Mouse (Mus musculus) thymus, adult 2 months (tissue): ENCODE measurements around the gene Cdh4. TPM values are rescaled to one million over a fixed set of nuclear protein-coding genes. Genes with fewer than 3 reads are reported as not detected.

ENCODE experiments used
- DNase-seq: peaks from one replicate; pipeline ENCODE4 v3.0.0; 2021
- H3K27ac ChIP-seq: fragments of 200-500 bp; 2 replicates; pipeline ENCODE4 v1.5.1; 2012; ENCODE audit warnings: low read length, control low read depth; ENCODE audit not compliant: control insufficient read depth, insufficient read depth
- H3K27me3 ChIP-seq: fragments of 200-500 bp; 2 replicates; pipeline ENCODE4 v1.6.1; 2012; ENCODE audit warnings: mild to moderate bottlenecking, low read length, moderate library complexity, mixed read lengths; ENCODE audit not compliant: control insufficient read depth, insufficient read depth
- H3K36me3 ChIP-seq: fragments of 200-500 bp; 2 replicates; pipeline ENCODE4 v1.6.1; 2012; ENCODE audit warnings: mild to moderate bottlenecking, low read length, moderate library complexity; ENCODE audit not compliant: control insufficient read depth, insufficient read depth
- H3K4me1 ChIP-seq: fragments of 200-500 bp; replicated peaks from 2 replicates; pipeline ENCODE4 v1.6.1; 2012; ENCODE audit warnings: low read length; ENCODE audit not compliant: control insufficient read depth, insufficient read depth
- H3K4me3 ChIP-seq: fragments of 200-500 bp; 2 replicates; pipeline ENCODE4 v1.5.1; 2012; ENCODE audit warnings: mild to moderate bottlenecking, low read length, control low read depth, moderate library complexity; ENCODE audit not compliant: control insufficient read depth, insufficient read depth
- CTCF ChIP-seq: fragments of 200-500 bp; IDR thresholded peaks from 2 replicates; pipeline ENCODE4 v1.5.1; 2012; ENCODE audit warnings: mild to moderate bottlenecking, control low read depth, low read length, moderate library complexity, borderline replicate concordance; ENCODE audit not compliant: control insufficient read depth, poor library complexity, insufficient read depth; ENCODE audit errors: extremely low read depth
- POLR2A ChIP-seq: fragments of 200-500 bp; IDR thresholded peaks from 2 replicates; pipeline ENCODE4 v1.6.1; 2012; ENCODE audit warnings: mild to moderate bottlenecking, low read length, control low read depth, moderate library complexity; ENCODE audit not compliant: control insufficient read depth, poor library complexity, insufficient read depth; ENCODE audit errors: extremely low read depth
- WGBS: fragments of 180-500 bp; shearing (Covaris S2); methylation state at CpG from one replicate; pipeline ENCODE4 v1.1.7; 2018; 5-methylcytosine and 5-hydroxymethylcytosine counted together
- polyA plus RNA-seq: library from polyadenylated mRNA; depleted of rRNA; stranded (reverse); fragments of >200 nt; gene quantifications from 2 replicates; pipeline ENCODE4 v1.2.3, GENCODE M21; 2012

Cdh4 gene
- polyA plus RNA-seq, 1 experiment: 9.7 TPM

- TF ChIP-seq CTCF (no peak), POLR2A (no peak)
- no peaks in the 10 kb centered on the region for H3K27me3 ChIP-seq
- no peak overlapping the region for H3K27ac ChIP-seq
- 58% methylated on average over 16 of the region's 16 CpGs for WGBS
- no peaks in the 10 kb centered on the region for H3K4me1 ChIP-seq
- H3K4me3 ChIP-seq: no peak overlapping the region
- DNase-seq: no peak
- H3K36me3 ChIP-seq: no peaks in the 10 kb centered on the region
These were observed 291.1 kb downstream of the Cdh4 start for GRCm38 (mm10) chr2:179733141-179733831.

- DNase-seq: no peak
- Histone ChIP-seq H3K36me3 (no peaks in the 10 kb centered on the region), H3K27me3 (no peaks in the 10 kb centered on the region), H3K4me3 (no peak overlapping the region), H3K4me1 (no peaks in the 10 kb centered on the region), H3K27ac (no peak overlapping the region)
- no peak for TF ChIP-seq POLR2A
- TF ChIP-seq CTCF: no peak
- 100% methylated on average over 1 of the region's 1 CpGs for WGBS
These were observed 300.2 kb downstream of the Cdh4 start for GRCm38 (mm10) chr2:179742419-179742818.

GRCm38 (mm10) chr2:179742828-179743227 lies 300.6 kb downstream of the Cdh4 start:
- no peaks in the 10 kb centered on the region for H3K4me1 ChIP-seq
- 84% methylated on average over 6 of the region's 6 CpGs for WGBS
- H3K27me3 ChIP-seq: no peaks in the 10 kb centered on the region
- no peaks in the 10 kb centered on the region for H3K36me3 ChIP-seq
- no peak for DNase-seq
- no peak overlapping the region for H3K4me3 ChIP-seq
- no peak for TF ChIP-seq CTCF
- TF ChIP-seq POLR2A: no peak
- H3K27ac ChIP-seq: no peak overlapping the region

- 85% methylated on average over 7 of the region's 7 CpGs for WGBS
- TF ChIP-seq CTCF: no peak
- TF ChIP-seq POLR2A: no peak
- Histone ChIP-seq H3K4me3 (no peak overlapping the region), H3K4me1 (no peaks in the 10 kb centered on the region), H3K27ac (no peak overlapping the region), H3K27me3 (no peaks in the 10 kb centered on the region), H3K36me3 (no peaks in the 10 kb centered on the region)
- no peak for DNase-seq
These were observed 304.3 kb downstream of the Cdh4 start for GRCm38 (mm10) chr2:179746491-179746890.

- H3K27me3 ChIP-seq: no peaks in the 10 kb centered on the region
- H3K4me3 ChIP-seq: no peak overlapping the region
- WGBS: 76% methylated on average over 3 of the region's 3 CpGs
- H3K36me3 ChIP-seq: no peaks in the 10 kb centered on the region
- no peak overlapping the region for H3K27ac ChIP-seq
- H3K4me1 ChIP-seq: no peaks in the 10 kb centered on the region
- TF ChIP-seq POLR2A (no peak), CTCF (no peak)
- DNase-seq: no peak
These were observed 307.2 kb downstream of the Cdh4 start for GRCm38 (mm10) chr2:179749399-179749798.

- Histone ChIP-seq H3K4me1 (no peaks in the 10 kb centered on the region), H3K4me3 (no peak overlapping the region), H3K36me3 (no peaks in the 10 kb centered on the region), H3K27ac (no peak overlapping the region), H3K27me3 (no peaks in the 10 kb centered on the region)
- no peak for DNase-seq
- 95% methylated on average over 9 of the region's 9 CpGs for WGBS
- TF ChIP-seq POLR2A (no peak), CTCF (no peak)
These were observed 311.6 kb downstream of the Cdh4 start for GRCm38 (mm10) chr2:179753811-179754210.

- H3K4me1 ChIP-seq: no peaks in the 10 kb centered on the region
- 88% methylated on average over 11 of the region's 11 CpGs for WGBS
- no peaks in the 10 kb centered on the region for H3K36me3 ChIP-seq
- no peak for DNase-seq
- no peaks in the 10 kb centered on the region for H3K27me3 ChIP-seq
- no peak overlapping the region for H3K4me3 ChIP-seq
- TF ChIP-seq POLR2A: no peak
- no peak for TF ChIP-seq CTCF
- H3K27ac ChIP-seq: no peak overlapping the region
These were observed 312.5 kb downstream of the Cdh4 start for GRCm38 (mm10) chr2:179754776-179755175.
